15 mouse cellular contexts compared by ENCODE assay signal in genomic region chr1:71579526-71579925, GRCm38 (mm10). TPM values are rescaled to one million over a fixed set of nuclear protein-coding genes. Genes with fewer than 3 reads are reported as not detected.
DNase-seq lines count a peak whose midpoint lies in the region; ATAC-seq lines count a peak whose summit lies in the region.
"Had no signal": no experiment of that assay in that cellular context is flagged by ENCODE, and none has a peak within 500 bp of the region (broad histone marks: within the 10 kb centered on the region; RNA-seq: fewer than 3 reads in every experiment).

No protein-coding gene starts in this region.

- DNase-seq in frontal cortex, adult 2 months (ENCODE audit: extremely low spot score in 1 of 2, low spot score in 1 of 2), result no peak
- DNase-seq in kidney, adult 9 months, result peak; percentile 82
- DNase-seq in kidney, postnatal 4 days, result no peak
- DNase-seq in adrenal gland, postnatal 36 days, result peak; percentile 65 to 67
- DNase-seq in lung, postnatal 14 days, result peak; percentile 14
- no peak for DNase-seq in hindbrain, embryonic 14.5 days (ENCODE audit: low spot score)
- DNase-seq: cerebellum, adult 9-11 months; thymus, postnatal 14 days had no signal

- no peaks in the 10 kb centered on the region for H3K4me1 ChIP-seq in hindbrain, embryonic 16.5 days (ENCODE audit: control insufficient read depth, insufficient read depth, low read depth, low read length)
- H3K4me1 ChIP-seq in hindbrain, embryonic 14.5 days (replicated peaks; ENCODE audit: control insufficient read depth, insufficient read depth, low read length), result no peaks in the 10 kb centered on the region
- H3K4me1 ChIP-seq: embryonic facial prominence, embryonic 10.5 days; hindbrain, embryonic 15.5 days; lung, embryonic 15.5 days; midbrain, embryonic 15.5 days; neural tube, embryonic 13.5 days had no signal

- no peaks in the 10 kb centered on the region for H3K27me3 ChIP-seq in hindbrain, embryonic 16.5 days (replicated peaks; ENCODE audit: control insufficient read depth, insufficient read depth, low read length)
- no peaks in the 10 kb centered on the region for H3K27me3 ChIP-seq in hindbrain, embryonic 14.5 days (ENCODE audit: control insufficient read depth, insufficient read depth, low read length)
- H3K27me3 ChIP-seq: hindbrain, embryonic 15.5 days; lung, embryonic 15.5 days; midbrain, embryonic 15.5 days; neural tube, embryonic 13.5 days had no signal

- H3K27ac ChIP-seq in hindbrain, embryonic 16.5 days (ENCODE audit: low read depth, low read length), result no peak overlapping the region
- no peak overlapping the region for H3K27ac ChIP-seq in hindbrain, embryonic 14.5 days
- H3K27ac ChIP-seq: embryonic facial prominence, embryonic 10.5 days; hindbrain, embryonic 15.5 days; lung, embryonic 15.5 days; midbrain, embryonic 15.5 days; neural tube, embryonic 13.5 days had no signal

- H3K9me3 ChIP-seq in hindbrain, embryonic 16.5 days (ENCODE audit: control insufficient read depth, low read length), result no peaks in the 10 kb centered on the region
- no peaks in the 10 kb centered on the region for H3K9me3 ChIP-seq in hindbrain, embryonic 14.5 days (ENCODE audit: control insufficient read depth, low read length)
- H3K9me3 ChIP-seq: embryonic facial prominence, embryonic 10.5 days; hindbrain, embryonic 15.5 days; lung, embryonic 15.5 days; midbrain, embryonic 15.5 days; neural tube, embryonic 13.5 days had no signal

- peaks cover 33% of the 10 kb centered on the region for H3K36me3 ChIP-seq in hindbrain, embryonic 16.5 days (ENCODE audit: control insufficient read depth, insufficient read depth, low read length)
- peaks cover 47% of the 10 kb centered on the region for H3K36me3 ChIP-seq in hindbrain, embryonic 14.5 days (replicated peaks; ENCODE audit: control insufficient read depth, insufficient read depth)

- 88% methylated on average over 4 of the region's 4 CpGs for WGBS in hindbrain, embryonic 16.5 days
- WGBS in hindbrain, embryonic 14.5 days, result 88% methylated on average over 4 of the region's 4 CpGs

- no peak overlapping the region for H3K4me2 ChIP-seq in hindbrain, embryonic 16.5 days (ENCODE audit: low read length)
- no peak overlapping the region for H3K4me2 ChIP-seq in hindbrain, embryonic 14.5 days (replicated peaks)
- H3K4me2 ChIP-seq: hindbrain, embryonic 15.5 days; lung, embryonic 15.5 days; midbrain, embryonic 15.5 days; neural tube, embryonic 13.5 days had no signal

- no peak overlapping the region for H3K9ac ChIP-seq in hindbrain, embryonic 16.5 days (ENCODE audit: low read depth, low read length)
- no peak overlapping the region for H3K9ac ChIP-seq in hindbrain, embryonic 14.5 days
- H3K9ac ChIP-seq: hindbrain, embryonic 15.5 days; lung, embryonic 15.5 days; midbrain, embryonic 15.5 days; neural tube, embryonic 13.5 days had no signal

- ATAC-seq in frontal cortex, adult (ENCODE audit: low TSS enrichment), result peak; percentile 27; the same call in 1 of the 2 replicates
- no peak for ATAC-seq in hindbrain, embryonic 16.5 days
- ATAC-seq in hindbrain, embryonic 14.5 days (ENCODE audit: low FRiP score), result no peak
- ATAC-seq: midbrain, embryonic 15.5 days had no signal

- H3K4me3 ChIP-seq in hindbrain, embryonic 16.5 days (ENCODE audit: low read length), result no peak overlapping the region
- H3K4me3 ChIP-seq in hindbrain, embryonic 14.5 days (replicated peaks; ENCODE audit: low read length), result no peak overlapping the region
- H3K4me3 ChIP-seq: embryonic facial prominence, embryonic 10.5 days; hindbrain, embryonic 15.5 days; lung, embryonic 15.5 days; midbrain, embryonic 15.5 days; neural tube, embryonic 13.5 days had no signal

RNA-seq across cellular contexts. Expression of gene Atic, which starts 22.6 kb away (rescaled TPM):
- polyA plus RNA-seq in frontal cortex, adult 2 months (2012; rRNA removed), result 24.9 and 26.3 TPM in 2 replicates
- 10 to 100 TPM; 63.0 to 67.6 TPM for total RNA-seq in adrenal gland, postnatal 36 days (2021)
- polyA plus RNA-seq in hindbrain, embryonic 16.5 days (2015; fragmentation: Nextera tagmentation; extraction: Ambion mirVana), result 33.6 and 38.3 TPM in 2 replicates
- 33.1 and 37.9 TPM in 2 replicates for polyA plus RNA-seq in hindbrain, embryonic 14.5 days (2014; fragmentation: Nextera tagmentation; extraction: Ambion mirVana)

Comparison
In these comparisons a context has a peak if more than half of its experiments do, and no peak if none do; other contexts are left out.
1. DNase-seq: peak in kidney, adult 9 months (single experiment), adrenal gland, postnatal 36 days (2 of 2) and lung, postnatal 14 days (single experiment); none in frontal cortex, adult 2 months (0 of 2), kidney, postnatal 4 days (0 of 2) and hindbrain, embryonic 14.5 days (single experiment).